Mouse (Mus musculus) kidney, adult 9 months (tissue): ENCODE measurements around the gene Pdzrn3.

ENCODE experiments used
- DNase-seq: peaks from one replicate; pipeline ENCODE4 v3.0.0; 2022

Gene Pdzrn3

GRCm38 (mm10) chr6:101366809-101367602 is 10.7 kb downstream of the Pdzrn3 start:
- DNase-seq, result peak; percentile 77

- no peak for DNase-seq
These were observed 11.9 kb downstream of the Pdzrn3 start for GRCm38 (mm10) chr6:101365795-101366194.

- no peak for DNase-seq
These were observed 13.8 kb downstream of the Pdzrn3 start for GRCm38 (mm10) chr6:101363904-101364303.

- DNase-seq, result no peak
These were observed 15.0 kb downstream of the Pdzrn3 start for GRCm38 (mm10) chr6:101362728-101363127.

- DNase-seq, result no peak
These were observed 15.4 kb downstream of the Pdzrn3 start for GRCm38 (mm10) chr6:101362268-101362667.

- DNase-seq, result no peak
These were observed 17.4 kb downstream of the Pdzrn3 start for GRCm38 (mm10) chr6:101360211-101360737.

- DNase-seq, result no peak
These were observed 18.1 kb downstream of the Pdzrn3 start for GRCm38 (mm10) chr6:101359646-101360045.

GRCm38 (mm10) chr6:101354887-101355286 is 22.8 kb downstream of the Pdzrn3 start:
- no peak for DNase-seq

GRCm38 (mm10) chr6:101354230-101354881 is 23.3 kb downstream of the Pdzrn3 start:
- no peak for DNase-seq

GRCm38 (mm10) chr6:101353701-101354100 is 24.0 kb downstream of the Pdzrn3 start:
- DNase-seq, result peak; percentile 71

GRCm38 (mm10) chr6:101352626-101353025 is 25.1 kb downstream of the Pdzrn3 start:
- DNase-seq, result no peak

- DNase-seq, result no peak
These were observed 26.6 kb downstream of the Pdzrn3 start for GRCm38 (mm10) chr6:101351100-101351499.

- no peak for DNase-seq
These were observed 27.2 kb downstream of the Pdzrn3 start for GRCm38 (mm10) chr6:101350414-101350973.

- no peak for DNase-seq
These were observed 29.2 kb downstream of the Pdzrn3 start for GRCm38 (mm10) chr6:101348496-101348895.

- DNase-seq, result no peak
These were observed 37.6 kb downstream of the Pdzrn3 start for GRCm38 (mm10) chr6:101340051-101340450.

- no peak for DNase-seq
These were observed 39.7 kb downstream of the Pdzrn3 start for GRCm38 (mm10) chr6:101337842-101338528.

- DNase-seq, result peak; percentile 79
These were observed 41.0 kb downstream of the Pdzrn3 start for GRCm38 (mm10) chr6:101336660-101337059.

GRCm38 (mm10) chr6:101335744-101336143 is 42.0 kb downstream of the Pdzrn3 start:
- no peak for DNase-seq

- DNase-seq, result no peak
These were observed 43.2 kb downstream of the Pdzrn3 start for GRCm38 (mm10) chr6:101334495-101334894.

- no peak for DNase-seq
These were observed 47.3 kb downstream of the Pdzrn3 start for GRCm38 (mm10) chr6:101330392-101330791.

- DNase-seq, result no peak
These were observed 48.2 kb downstream of the Pdzrn3 start for GRCm38 (mm10) chr6:101329499-101329898.

GRCm38 (mm10) chr6:101328514-101328913 is 49.2 kb downstream of the Pdzrn3 start:
- DNase-seq, result no peak

- no peak for DNase-seq
These were observed 50.0 kb downstream of the Pdzrn3 start for GRCm38 (mm10) chr6:101327741-101328140.
